Mouse (Mus musculus) ES-E14 (cell line): ENCODE data around the gene AL732309.1. TPM values are rescaled to one million over a fixed set of nuclear protein-coding genes. Genes with fewer than 3 reads are reported as not detected.

Experiments
- DNase-seq: peaks from one replicate; pipeline ENCODE4 v3.0.0-alpha.2; 2013; ENCODE audit warnings: low read depth, low spot score
- H3K27ac ChIP-seq: 2 replicates; pipeline ENCODE4 v1.5.1; 2012; ENCODE audit warnings: low read depth, mild to moderate bottlenecking, low read length, moderate library complexity, mixed read lengths; ENCODE audit not compliant: poor library complexity, insufficient read depth, severe bottlenecking
- H3K36me3 ChIP-seq: 2 replicates; pipeline ENCODE4 v1.6.1; 2012; ENCODE audit warnings: mild to moderate bottlenecking, low read length, moderate library complexity, mixed read lengths; ENCODE audit not compliant: control insufficient read depth, poor library complexity, insufficient read depth, severe bottlenecking
- H3K4me1 ChIP-seq, 2 experiments: fragments of 150-350 bp in 1 of 2; sonication (generic) in 1 of 2; 2 replicates each; pipeline ENCODE4 v1.6.1; 2012; ENCODE audit warnings: low read length in 2 of 2, mild to moderate bottlenecking in 1 of 2, mixed read lengths in 1 of 2; ENCODE audit not compliant: control insufficient read depth in 2 of 2, insufficient read depth in 2 of 2, poor library complexity in 1 of 2
- H3K4me3 ChIP-seq, 2 experiments: fragments of 150-350 bp in 1 of 2; sonication (generic) in 1 of 2; 2 replicates each; pipeline ENCODE4 v1.5.1; 2012; ENCODE audit warnings: low read length in 2 of 2, low read depth in 1 of 2, mild to moderate bottlenecking in 1 of 2, mixed read lengths in 1 of 2; ENCODE audit not compliant: insufficient read depth in 1 of 2, poor library complexity in 1 of 2, severe bottlenecking in 1 of 2
- H3K9ac ChIP-seq: 2 replicates; pipeline ENCODE4 v1.6.1; 2012; ENCODE audit warnings: low read depth, mild to moderate bottlenecking, low read length, mixed read lengths; ENCODE audit not compliant: poor library complexity, insufficient read depth, severe bottlenecking
- H3K9me3 ChIP-seq: fragments of 150-350 bp; sonication (generic); 2 replicates; pipeline ENCODE4 v1.6.1; 2012; ENCODE audit warnings: low read depth, mild to moderate bottlenecking, low read length; ENCODE audit not compliant: control insufficient read depth, insufficient read depth
- CHD2 ChIP-seq: IDR thresholded peaks from 2 replicates; pipeline ENCODE4 v1.6.1; 2014; ENCODE audit warnings: mild to moderate bottlenecking, low read depth, low read length, inconsistent platforms
- HCFC1 ChIP-seq: IDR thresholded peaks from 2 replicates; pipeline ENCODE4 v1.6.1; 2012; ENCODE audit warnings: low read length, inconsistent platforms, borderline replicate concordance; ENCODE audit not compliant: insufficient read depth
- MAFK ChIP-seq: IDR thresholded peaks from 2 replicates; pipeline ENCODE4 v1.6.1; 2014; ENCODE audit warnings: mild to moderate bottlenecking, low read depth, low read length, inconsistent platforms; ENCODE audit not compliant: insufficient read depth
- ZC3H11A ChIP-seq: IDR thresholded peaks from 2 replicates; pipeline ENCODE4 v1.6.1; 2012; ENCODE audit warnings: low read depth, mild to moderate bottlenecking, inconsistent platforms, low read length, borderline replicate concordance
- ZNF384 ChIP-seq: IDR thresholded peaks from 2 replicates; pipeline ENCODE4 v1.6.1; 2012; ENCODE audit warnings: low read depth, low read length, inconsistent platforms
- in situ Hi-C, 2 experiments: fragments of 600-800 bp; cut with MboI; formaldehyde crosslinking; loops; one replicate each; pipeline ENCODE4 v1.15.1; 2025; ENCODE audit warnings: low sequenced_read_pairs in 2 of 2, inconsistent platforms in 1 of 2; ENCODE audit not compliant: unreplicated experiment in 2 of 2
- total RNA-seq: library from RNA; depleted of rRNA; stranded (reverse); fragments of 300-350 nt; gene quantifications from 2 replicates; pipeline ENCODE4 v1.2.3, GENCODE M21; 2012

Gene AL732309.1
- total RNA-seq, 1 experiment = 14.5 TPM

- peaks cover 0 to 13% of the 10 kb centered on the region in 2 experiments; a peak in 1 of 4 replicates for H3K4me1 ChIP-seq
- no peaks in the 10 kb centered on the region for H3K36me3 ChIP-seq
- no peak overlapping the region for H3K9ac ChIP-seq
- peak overlapping the region; percentile 54 to 66; a peak in 3 of 4 replicates for H3K4me3 ChIP-seq
- in situ Hi-C loops = no loop called here
- H3K27ac ChIP-seq = no peak overlapping the region
- TF ChIP-seq CHD2 = no peak
- no peak for TF ChIP-seq ZC3H11A
- no peak for TF ChIP-seq ZNF384
- no peak for TF ChIP-seq HCFC1
- no peak for TF ChIP-seq MAFK
- H3K9me3 ChIP-seq = no peaks in the 10 kb centered on the region
- no peak for DNase-seq
Observed at GRCm38 (mm10) chr2:25291184-25292053, 44.8 kb upstream of the AL732309.1 start.

- H3K4me3 ChIP-seq = peak overlapping the region; percentile 54 to 66
- H3K4me1 ChIP-seq = peaks cover 0 to 13% of the 10 kb centered on the region in 2 experiments; a peak in 1 of 4 replicates
- TF ChIP-seq ZC3H11A = no peak
- TF ChIP-seq CHD2 = no peak
- no peak for TF ChIP-seq ZNF384
- H3K27ac ChIP-seq = no peak overlapping the region
- H3K36me3 ChIP-seq = no peaks in the 10 kb centered on the region
- DNase-seq = no peak
- in situ Hi-C loops = no loop called here
- H3K9me3 ChIP-seq = no peaks in the 10 kb centered on the region
- H3K9ac ChIP-seq = 0 out of 2 replicates have a peak overlapping the region, but pooled peaks have one; percentile 18
Observed at GRCm38 (mm10) chr2:25290816-25291130, 44.1 kb upstream of the AL732309.1 start.

GRCm38 (mm10) chr2:25290101-25290815 lies 43.6 kb upstream of the AL732309.1 start:
- no peaks in the 10 kb centered on the region for H3K9me3 ChIP-seq
- no peak for DNase-seq
- peaks cover 2% of the 10 kb centered on the region; the same call in 1 of the 2 replicates for H3K36me3 ChIP-seq
- no peak overlapping the region for H3K27ac ChIP-seq
- TF ChIP-seq CHD2 (no peak), ZNF384 (no peak), MAFK (no peak), HCFC1 (no peak), ZC3H11A (no peak)
- in situ Hi-C loops = no loop called here
- H3K9ac ChIP-seq = peak overlapping the region; percentile 18; the same call in 1 of the 2 replicates
- H3K4me3 ChIP-seq = peak overlapping the region; percentile 54 to 66
- peaks cover 0 to 13% of the 10 kb centered on the region in 2 experiments; a peak in 1 of 4 replicates for H3K4me1 ChIP-seq

GRCm38 (mm10) chr2:25289651-25290050 lies 43.0 kb upstream of the AL732309.1 start, which contains the start of gene Lrrc26:
Lrrc26 (plus strand) TSS chr2:25289915.
- peak within 1 kb of the TSS; percentile 18; the same call in 1 of the 2 replicates for H3K9ac ChIP-seq
- H3K4me3 ChIP-seq = peak within 1 kb of the TSS; percentile 54 to 66
- in situ Hi-C loops = no loop called here
- peaks cover 8% of the 10 kb centered on the region; the same call in 1 of the 2 replicates for H3K36me3 ChIP-seq
- no peaks in the 10 kb centered on the region for H3K9me3 ChIP-seq
- H3K27ac ChIP-seq = no peak within 1 kb of the TSS
- peaks cover 0 to 13% of the 10 kb centered on the region in 2 experiments; a peak in 1 of 4 replicates for H3K4me1 ChIP-seq
- TF ChIP-seq MAFK (no peak), HCFC1 (no peak), CHD2 (no peak), ZC3H11A (no peak), ZNF384 (no peak)
- DNase-seq = no peak
